Mouse (Mus musculus): ENCODE measurements around the gene Il12rb1.

DNA sequence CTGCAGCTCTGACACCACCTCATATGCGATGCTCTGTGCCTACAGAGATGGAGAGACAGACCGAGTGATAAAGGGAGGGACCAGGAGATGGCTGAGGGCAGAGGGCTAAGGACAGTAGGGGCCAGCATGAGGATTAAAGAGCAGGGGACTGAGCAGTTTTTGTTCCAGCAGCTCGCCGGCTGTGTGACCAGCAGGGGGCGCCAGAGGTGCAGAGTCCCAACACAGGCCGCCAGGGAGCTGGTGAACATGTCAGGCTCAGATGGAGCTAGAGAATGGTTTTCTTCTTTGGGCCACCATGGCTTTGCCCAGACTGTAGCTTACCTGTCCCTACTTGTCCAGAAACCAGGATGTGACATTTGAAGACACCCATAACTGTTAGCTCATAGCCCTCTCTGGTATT lies 36.3 kb downstream of the Il12rb1 start:
- TF ChIP-seq CTCF (IDR thresholded peaks at IDR 0.05; ENCODE audit: low read depth, low read length), result peak; percentile 87
- TF ChIP-seq POLR2A (IDR thresholded peaks at IDR 0.05; ENCODE audit: borderline replicate concordance, low read depth, low read length), result no peak
